Mouse (Mus musculus) megakaryocyte, embryonic 14.5 days (primary cell): ENCODE measurements around the gene Ryk. TPM values are rescaled to one million over a fixed set of nuclear protein-coding genes. Genes with fewer than 3 reads are reported as not detected.
"Not testable (repeated sequence)": the region's sequence is repeated elsewhere in the genome, so short reads cannot be mapped to it uniquely, and the experiment has no call there.

Source experiments
- H3K27me3 ChIP-seq: replicated peaks from 2 replicates; pipeline ENCODE3; 2012; ENCODE audit warnings: inconsistent platforms
- H3K36me3 ChIP-seq: replicated peaks from 2 replicates; pipeline ENCODE3; 2012; ENCODE audit warnings: low read length, inconsistent platforms, mixed read lengths
- H3K4me1 ChIP-seq: 2 replicates; pipeline ENCODE4 v1.6.1; 2012; ENCODE audit warnings: inconsistent platforms
- H3K4me3 ChIP-seq: replicated peaks from 2 replicates; pipeline ENCODE3; 2012; ENCODE audit warnings: moderate library complexity, mild to moderate bottlenecking, inconsistent platforms
- H3K9me3 ChIP-seq: 2 replicates; pipeline ENCODE4 v1.6.1; 2012; ENCODE audit warnings: inconsistent platforms
- FLI1 ChIP-seq: IDR thresholded peaks from 2 replicates; pipeline ENCODE4 v1.6.1; 2012; ENCODE audit warnings: low read length, inconsistent platforms, mixed read lengths
- GATA1 ChIP-seq: IDR thresholded peaks from 3 replicates; pipeline ENCODE4 v1.6.1; 2012; ENCODE audit warnings: mixed read lengths, low read length, inconsistent platforms, borderline replicate concordance
- polyA plus RNA-seq: library from polyadenylated mRNA; stranded (reverse); fragments of >175 nt; gene quantifications from 2 replicates; pipeline ENCODE4 v1.2.3, GENCODE M21; 2012; ENCODE audit warnings: low replicate concordance; ENCODE audit not compliant: insufficient read depth

Gene Ryk
- polyA plus RNA-seq, 1 experiment = 2.4 TPM

DNA sequence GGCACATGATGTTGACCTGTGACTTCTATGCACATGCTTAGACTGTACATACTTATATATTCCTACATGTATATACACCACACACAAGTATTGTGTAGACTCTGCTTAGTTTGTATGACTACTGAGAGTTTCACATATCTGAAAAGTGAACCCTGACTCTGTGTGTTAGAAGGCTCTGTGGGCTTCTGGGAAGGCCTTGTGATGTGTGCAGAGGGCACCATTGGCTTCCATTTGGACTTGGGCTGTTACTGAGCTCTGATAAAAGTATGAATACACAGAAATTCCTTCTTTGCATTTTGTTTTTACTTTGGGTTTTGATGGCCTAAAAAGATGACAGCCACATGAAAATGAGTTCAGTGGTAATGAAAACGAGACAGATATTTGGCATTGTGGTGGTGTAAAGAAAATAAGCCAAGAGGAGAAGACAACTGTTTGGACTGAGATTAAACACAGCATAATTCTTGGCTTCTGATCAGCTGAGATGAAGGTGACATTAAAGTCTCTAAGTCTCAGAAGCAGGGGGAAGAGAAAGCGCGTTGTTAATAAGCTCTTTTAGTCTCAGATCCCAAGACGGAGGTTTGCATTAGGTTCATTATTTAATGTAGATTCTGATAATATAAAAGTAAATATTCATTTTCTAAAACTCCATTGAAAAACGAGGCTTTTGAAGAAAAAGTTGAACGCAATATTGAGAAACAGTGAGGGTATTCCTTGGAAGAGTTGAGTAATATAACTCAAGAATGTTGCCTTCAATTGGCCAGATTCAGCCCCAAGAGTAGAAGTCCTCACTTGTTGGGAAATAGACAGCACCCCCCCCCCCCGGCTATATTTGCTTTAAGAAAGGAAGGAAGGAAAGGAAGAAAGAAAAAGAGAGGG, 58.0 kb downstream of the Ryk start:
- peaks cover 53% of the 10 kb centered on the region for H3K36me3 ChIP-seq
- TF ChIP-seq FLI1 = no peak
- TF ChIP-seq GATA1 = no peak
- no peaks in the 10 kb centered on the region for H3K27me3 ChIP-seq
- no peak overlapping the region for H3K4me3 ChIP-seq
- peaks cover 9% of the 10 kb centered on the region for H3K4me1 ChIP-seq
- H3K9me3 ChIP-seq = no peaks in the 10 kb centered on the region

DNA sequence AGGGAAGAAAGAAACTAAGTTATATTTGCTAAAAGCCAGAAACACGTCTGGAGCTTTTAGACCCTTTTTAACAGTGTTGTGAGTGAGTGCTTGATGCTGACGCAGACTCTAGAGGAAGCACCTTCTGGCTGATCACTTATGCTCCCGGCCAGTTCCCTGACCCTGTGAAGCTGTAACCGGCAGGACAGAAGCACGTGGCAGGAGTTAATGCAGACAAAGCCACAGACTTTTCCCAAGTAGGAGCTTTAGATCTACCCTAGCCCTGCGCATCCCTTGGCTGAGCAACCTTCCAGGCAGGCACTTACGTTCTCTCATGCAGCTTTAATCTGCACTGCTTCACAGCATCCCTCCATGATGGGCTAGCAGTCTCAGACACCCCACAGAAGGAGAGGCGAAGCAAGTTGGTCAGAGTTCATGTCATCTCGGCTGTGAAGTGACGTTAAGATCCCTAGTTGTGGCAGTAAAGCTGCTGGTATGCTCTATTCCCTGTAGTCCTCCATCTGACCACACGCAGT, 58.7 kb downstream of the Ryk start:
- TF ChIP-seq GATA1 = no peak
- TF ChIP-seq FLI1 = no peak
- H3K4me3 ChIP-seq = no peak overlapping the region

DNA sequence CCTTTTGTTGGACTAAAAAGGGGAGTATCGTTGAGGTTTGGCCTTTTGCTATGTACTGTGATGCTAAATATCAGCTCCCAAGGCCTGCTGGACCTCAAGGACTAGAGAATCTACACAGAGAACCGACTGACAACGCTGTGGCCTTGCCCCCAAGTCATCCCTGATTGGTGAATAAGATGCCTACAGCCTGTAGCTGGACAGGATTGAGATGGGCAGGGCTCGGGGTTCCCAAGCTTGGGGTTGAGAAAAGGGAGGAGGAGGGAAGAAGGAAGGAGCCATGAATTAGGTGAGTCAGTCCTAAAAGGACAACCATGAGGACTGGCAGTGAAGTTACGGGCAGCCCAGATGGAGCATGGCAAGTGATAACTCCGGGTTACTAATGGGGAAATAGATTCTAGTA, 65.2 kb downstream of the Ryk start:
- TF ChIP-seq FLI1 (no peak), GATA1 (no peak)
- Histone ChIP-seq H3K27me3 (no peaks in the 10 kb centered on the region), H3K4me3 (no peak overlapping the region), H3K9me3 (no peaks in the 10 kb centered on the region), H3K36me3 (peaks cover 65% of the 10 kb centered on the region), H3K4me1 (no peaks in the 10 kb centered on the region)

More for the DNA sequence above, 58.7 kb downstream of the Ryk start:
- Histone ChIP-seq H3K36me3 (peaks cover 55% of the 10 kb centered on the region), H3K4me1 (peaks cover 9% of the 10 kb centered on the region), H3K27me3 (no peaks in the 10 kb centered on the region), H3K9me3 (no peaks in the 10 kb centered on the region)

DNA sequence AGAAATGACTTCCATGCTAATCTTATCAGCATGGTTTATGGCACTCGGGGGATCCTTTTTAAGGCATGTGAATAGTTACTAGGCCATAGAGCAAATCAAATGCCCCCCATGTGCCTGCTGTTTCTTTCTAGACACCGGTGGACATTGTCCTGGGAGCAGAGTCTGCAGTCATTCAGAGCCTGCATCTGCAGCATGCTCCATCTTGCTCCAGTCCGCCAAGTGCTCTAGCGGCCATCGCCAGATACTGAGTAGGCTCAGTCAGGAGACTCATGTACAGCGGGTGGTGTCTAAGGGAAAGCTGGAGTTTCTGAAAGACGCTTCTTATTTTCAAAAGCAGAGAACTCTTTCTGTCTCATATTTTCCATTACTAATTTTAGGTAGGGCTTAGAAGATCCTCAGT, 67.6 kb downstream of the Ryk start:
- no peak for TF ChIP-seq GATA1
- TF ChIP-seq FLI1 = no peak

DNA sequence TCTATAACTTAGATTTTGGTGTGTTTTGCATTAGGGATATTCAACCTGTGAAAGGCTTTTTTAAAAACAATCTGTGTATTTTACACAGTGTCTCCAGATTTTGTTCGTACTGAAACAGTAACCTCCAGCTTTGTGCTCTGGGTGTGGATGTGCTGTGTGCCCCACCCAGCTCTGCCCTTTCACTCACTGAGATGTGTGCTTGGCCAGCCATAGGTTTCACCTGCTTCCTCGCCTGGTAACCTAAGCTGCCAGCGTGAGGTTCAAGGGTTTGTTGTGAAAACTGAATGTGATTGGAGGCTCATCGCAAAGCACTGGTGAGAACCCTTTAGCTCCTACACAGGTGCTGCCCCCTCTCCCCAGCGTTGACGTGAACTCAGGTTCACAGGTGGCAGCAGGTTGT, 70.2 kb downstream of the Ryk start:
- no peak overlapping the region for H3K4me3 ChIP-seq
- peaks cover 65% of the 10 kb centered on the region for H3K36me3 ChIP-seq
- H3K9me3 ChIP-seq = no peaks in the 10 kb centered on the region
- TF ChIP-seq GATA1 (no peak), FLI1 (no peak)
- no peaks in the 10 kb centered on the region for H3K27me3 ChIP-seq
- no peaks in the 10 kb centered on the region for H3K4me1 ChIP-seq

More for the DNA sequence above, 67.6 kb downstream of the Ryk start:
- Histone ChIP-seq H3K4me1 (no peaks in the 10 kb centered on the region), H3K36me3 (peaks cover 73% of the 10 kb centered on the region), H3K4me3 (no peak overlapping the region), H3K9me3 (no peaks in the 10 kb centered on the region), H3K27me3 (no peaks in the 10 kb centered on the region)

DNA sequence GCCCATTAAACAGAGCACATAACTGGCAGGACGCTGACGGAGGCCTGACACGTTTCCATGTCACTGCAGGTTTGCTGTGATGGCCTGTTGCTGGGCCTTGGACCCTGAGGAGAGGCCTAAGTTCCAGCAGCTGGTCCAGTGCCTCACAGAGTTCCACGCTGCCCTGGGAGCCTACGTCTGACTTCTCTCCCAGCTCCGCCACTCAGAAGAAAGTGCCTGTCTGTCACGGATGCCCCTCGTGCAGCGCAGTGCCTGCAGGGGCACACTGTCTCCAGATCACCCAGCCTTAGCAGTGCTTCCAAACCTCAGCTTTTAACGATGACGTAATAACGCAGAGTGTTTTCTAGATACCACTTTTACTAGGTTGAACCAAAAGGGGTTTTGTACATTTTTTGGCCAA, 72.1 kb downstream of the Ryk start:
- Histone ChIP-seq H3K27me3 (no peaks in the 10 kb centered on the region), H3K36me3 (peaks cover 69% of the 10 kb centered on the region), H3K9me3 (no peaks in the 10 kb centered on the region), H3K4me3 (no peak overlapping the region), H3K4me1 (no peaks in the 10 kb centered on the region)
- TF ChIP-seq FLI1 (no peak), GATA1 (no peak)

DNA sequence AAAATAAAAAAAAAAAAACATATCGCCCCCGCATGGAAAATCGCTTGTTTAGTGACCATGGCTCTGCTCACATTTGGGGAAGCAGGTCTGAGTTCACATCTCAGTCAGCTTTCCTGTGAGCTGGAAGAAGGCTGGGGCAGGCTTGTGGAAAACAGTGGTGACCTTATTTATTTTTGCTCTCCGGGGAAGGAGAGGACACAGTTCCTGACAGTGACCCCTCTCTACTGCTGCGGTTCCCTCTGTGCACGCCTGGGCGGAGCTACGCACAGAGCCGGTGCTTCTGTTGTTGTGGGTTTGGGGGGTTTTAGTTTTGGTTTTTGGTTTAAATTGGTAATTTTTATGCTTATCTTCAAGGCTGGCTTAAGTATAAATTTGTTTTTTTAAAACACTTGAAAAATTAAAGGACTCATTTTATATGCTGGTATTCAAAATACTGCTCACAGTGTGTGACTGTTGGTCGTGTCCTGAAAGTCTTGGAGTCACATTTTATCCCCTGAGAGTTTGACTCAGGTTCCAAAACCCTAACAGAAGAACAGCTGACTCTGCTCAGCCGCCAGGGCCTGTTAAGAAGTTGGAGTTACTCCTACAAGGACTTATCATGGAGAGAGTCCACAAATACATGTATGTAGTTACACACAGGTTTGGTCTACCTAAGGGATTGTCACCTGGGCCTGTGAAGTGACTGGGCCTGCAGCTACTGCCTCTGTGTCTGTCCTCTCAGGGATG, 73.0 kb downstream of the Ryk start:
- TF ChIP-seq FLI1 = no peak
- no peak for TF ChIP-seq GATA1
- Histone ChIP-seq H3K36me3 (peaks cover 62% of the 10 kb centered on the region), H3K4me3 (no peak overlapping the region), H3K9me3 (no peaks in the 10 kb centered on the region), H3K27me3 (no peaks in the 10 kb centered on the region), H3K4me1 (no peaks in the 10 kb centered on the region)

DNA sequence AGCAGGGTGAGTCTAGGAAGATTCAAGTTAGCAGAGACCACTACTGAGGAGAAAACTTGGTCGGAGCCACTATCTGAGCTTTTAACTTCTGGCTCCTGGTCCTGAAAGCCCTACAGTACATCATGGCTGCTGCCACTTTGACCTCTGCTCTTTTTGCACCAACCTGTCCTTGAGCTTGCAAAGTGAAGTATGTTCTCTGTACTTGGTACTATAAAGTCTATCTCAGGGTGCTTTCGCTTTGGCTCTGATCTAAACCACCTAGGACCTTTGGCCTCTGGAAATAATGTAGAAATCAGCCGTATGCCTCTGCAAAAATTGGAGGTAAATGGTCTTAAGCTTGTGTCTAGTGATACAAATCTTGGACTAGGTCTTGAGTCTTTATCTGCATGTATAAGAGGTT, 76.8 kb downstream of the Ryk start:
- Histone ChIP-seq H3K4me1 (no peaks in the 10 kb centered on the region), H3K36me3 (peaks cover 37% of the 10 kb centered on the region), H3K9me3 (peaks cover 4% of the 10 kb centered on the region; the same call in 1 of the 2 replicates), H3K4me3 (no peak overlapping the region), H3K27me3 (no peaks in the 10 kb centered on the region)
- TF ChIP-seq GATA1 = no peak
- TF ChIP-seq FLI1 = no peak

DNA sequence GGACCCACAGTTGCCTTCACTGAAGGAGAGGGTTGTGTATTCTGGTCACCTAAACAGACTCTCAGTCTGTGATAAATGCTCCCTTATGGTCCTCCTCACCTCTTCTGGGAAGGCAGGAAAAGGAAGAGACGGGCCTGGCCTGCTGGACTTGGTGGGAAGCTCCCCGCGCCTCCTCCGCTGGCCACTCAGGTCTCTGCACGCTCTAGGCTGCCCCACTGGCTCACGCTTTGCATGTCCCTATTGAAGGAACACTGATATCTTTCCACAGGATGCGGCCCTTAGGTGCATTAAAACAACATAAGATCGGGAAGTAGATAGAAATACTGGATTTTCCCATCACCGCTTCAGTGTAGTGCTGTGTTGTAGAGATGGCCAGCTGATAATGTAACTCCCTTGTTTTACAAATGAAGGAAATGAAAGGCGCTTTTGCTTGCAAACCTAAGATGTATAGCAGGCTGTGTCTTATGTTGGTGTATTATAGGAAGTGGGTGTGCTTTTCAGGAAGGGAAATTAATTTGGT, 77.9 kb downstream of the Ryk start:
- H3K4me1 ChIP-seq = no peaks in the 10 kb centered on the region
- no peak overlapping the region for H3K4me3 ChIP-seq
- peaks cover 4% of the 10 kb centered on the region; the same call in 1 of the 2 replicates for H3K9me3 ChIP-seq
- H3K36me3 ChIP-seq = peaks cover 33% of the 10 kb centered on the region
- no peaks in the 10 kb centered on the region for H3K27me3 ChIP-seq
- TF ChIP-seq FLI1 (no peak), GATA1 (no peak)

DNA sequence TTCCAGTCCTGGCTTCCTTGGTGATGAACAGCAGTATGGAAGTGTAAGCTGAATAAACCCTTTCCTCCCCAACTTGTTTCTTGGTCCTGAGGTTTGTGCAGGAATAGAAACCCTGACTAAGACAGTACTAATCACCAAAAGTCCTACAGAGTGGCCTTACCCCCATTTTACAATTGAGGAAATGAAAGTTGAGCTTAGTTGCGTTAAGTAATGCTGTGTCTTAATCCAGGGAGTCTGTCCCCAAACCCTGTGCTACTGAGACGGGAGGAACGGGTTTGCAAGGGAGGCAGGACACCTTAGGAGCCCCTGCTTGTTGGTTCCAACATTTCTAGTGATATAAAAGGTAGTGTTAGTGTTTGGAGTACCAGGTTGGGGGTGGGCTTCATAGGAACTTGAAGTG, 78.9 kb downstream of the Ryk start:
- H3K9me3 ChIP-seq, H3K4me3 ChIP-seq, H3K27me3 ChIP-seq, H3K4me1 ChIP-seq: not testable (repeated sequence)
- H3K36me3 ChIP-seq = peaks cover 23% of the 10 kb centered on the region

DNA sequence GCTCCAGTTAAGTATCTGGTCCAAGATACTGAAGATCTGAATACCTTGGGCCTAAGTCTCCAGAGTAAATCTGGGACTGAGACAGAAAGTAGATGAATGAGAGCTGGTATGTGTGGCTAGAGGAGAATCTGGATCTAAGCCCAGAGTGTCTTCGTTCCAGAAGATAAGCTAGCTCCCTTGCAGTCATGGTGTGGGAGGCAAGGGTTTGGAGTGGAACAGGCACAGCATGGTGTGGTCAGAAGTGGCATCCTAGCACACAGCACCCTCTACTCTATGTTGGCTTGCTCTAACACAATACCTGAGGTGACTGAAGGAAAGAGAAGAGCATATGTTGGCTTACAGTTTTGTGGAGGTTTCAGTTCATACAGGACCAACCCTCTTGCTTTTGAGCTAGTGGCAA, 79.9 kb downstream of the Ryk start:
- H3K36me3 ChIP-seq = peaks cover 19% of the 10 kb centered on the region
- no peaks in the 10 kb centered on the region for H3K4me1 ChIP-seq
- TF ChIP-seq FLI1 (no peak), GATA1 (no peak)
- H3K27me3 ChIP-seq = no peaks in the 10 kb centered on the region
- peaks cover 4% of the 10 kb centered on the region; the same call in 1 of the 2 replicates for H3K9me3 ChIP-seq
- H3K4me3 ChIP-seq = no peak overlapping the region
